In genomic region chr1:161506317-161506716, GRCm38 (mm10) we compare ENCODE assay signal across 29 mouse cellular contexts. TPM values are rescaled to one million over a fixed set of nuclear protein-coding genes. Genes with fewer than 3 reads are reported as not detected.
A peak's percentile ranks its signal among the peaks of the same experiment; 100 is the strongest.
DNase-seq lines count a peak whose midpoint lies in the region; TF ChIP-seq lines count a peak whose summit lies in the region.
"Had no signal": no experiment of that assay in that cellular context is flagged by ENCODE, and none has a peak within 500 bp of the region (broad histone marks: within the 10 kb centered on the region; RNA-seq: fewer than 3 reads in every experiment).

No protein-coding gene starts in this region.

- no peak overlapping the region for H3ac ChIP-seq in myocyte (ENCODE audit: control insufficient read depth, insufficient read length)

- no peaks in the 10 kb centered on the region for H3K27me3 ChIP-seq in myocyte (ENCODE audit: control insufficient read depth, insufficient read depth, insufficient read length)
- H3K27me3 ChIP-seq: forebrain, embryonic 13.5 days; hindbrain, embryonic 12.5 days; limb, embryonic 12.5 days; liver, embryonic 12.5 days had no signal

- H3K36me3 ChIP-seq in myocyte (ENCODE audit: control insufficient read depth, insufficient read depth) = no peaks in the 10 kb centered on the region
- H3K36me3 ChIP-seq: G1E; hindbrain, embryonic 12.5 days; limb, embryonic 12.5 days; liver, embryonic 12.5 days; midbrain, embryonic 10.5 days had no signal

- H3K27ac ChIP-seq in gastrocnemius, adult 2 months = peak overlapping the region; percentile 85
- H3K27ac ChIP-seq: forebrain, embryonic 13.5 days; hindbrain, embryonic 12.5 days; limb, embryonic 12.5 days; liver, embryonic 12.5 days; midbrain, embryonic 10.5 days had no signal

- intact Hi-C loops in gastrocnemius, adult 2 months (cut with DNase I) = no loop called here

- peak overlapping the region; percentile 44 for H3K4me2 ChIP-seq in myocyte (ENCODE audit: low read depth)
- H3K4me2 ChIP-seq: forebrain, embryonic 13.5 days; heart, embryonic 11.5 days; hindbrain, embryonic 12.5 days; limb, embryonic 12.5 days; liver, embryonic 12.5 days; lung, embryonic 14.5 days had no signal

- peak; percentile 18 for DNase-seq in gastrocnemius, adult 2 months
- no peak for DNase-seq in gastrocnemius, postnatal 4 days (ENCODE audit: low spot score in 2 of 2)
- peak; percentile 36 for DNase-seq in 416B (ENCODE audit: low read depth)
- DNase-seq in adipocyte (ENCODE audit: low spot score) = peak; percentile 5
- no peak for DNase-seq in natural killer cell, adult 2 months (ENCODE audit: low spot score in 2 of 2)
- no peak for DNase-seq in layer of hippocampus, postnatal 14 days (ENCODE audit: low spot score in 2 of 2)
- DNase-seq: adrenal gland, postnatal 36 days; cerebellum, adult 2 months; cerebellum, postnatal 36 days; heart, postnatal 10 days; kidney, adult 2 months; kidney, postnatal 10 days; lung, embryonic 14.5 days; lung, postnatal 4 days had no signal

- TF ChIP-seq POLR2A in myocyte (IDR thresholded peaks at IDR 0.05; ENCODE audit: insufficient read length, low read depth) = no peak

- no peaks in the 10 kb centered on the region for H3K79me2 ChIP-seq in myocyte (ENCODE audit: control insufficient read depth, insufficient read depth)

- H3K4me3 ChIP-seq in gastrocnemius, adult 2 months = no peak overlapping the region
- H3K4me3 ChIP-seq in myocyte = no peak overlapping the region
- H3K4me3 ChIP-seq: forebrain, embryonic 13.5 days; hindbrain, embryonic 12.5 days; limb, embryonic 12.5 days; liver, embryonic 12.5 days; midbrain, embryonic 10.5 days had no signal

- no peak for TF ChIP-seq CTCF in gastrocnemius, adult 2 months (IDR thresholded peaks at IDR 0.05)

TF ChIP-seq in myocyte, 11 proteins besides CTCF, POLR2A, EP300 and RAD21:
- no peak for TF ChIP-seq E2F4 (IDR thresholded peaks at IDR 0.05; ENCODE audit: insufficient read depth)
- TF ChIP-seq REST (IDR thresholded peaks at IDR 0.05; ENCODE audit: insufficient read depth, insufficient read length) = no peak
- TF ChIP-seq TCF12 (IDR thresholded peaks at IDR 0.05; ENCODE audit: insufficient read depth, poor library complexity, severe bottlenecking) = no peak
- no peak for TF ChIP-seq POLR2AphosphoS2 (IDR thresholded peaks at IDR 0.05; ENCODE audit: insufficient read length, low read depth)
- TF ChIP-seq SRF (IDR thresholded peaks at IDR 0.05; ENCODE audit: control insufficient read depth, insufficient read length, low read depth) = no peak
- no peak for TF ChIP-seq TCF3 (IDR thresholded peaks at IDR 0.05; ENCODE audit: insufficient read length, low read depth)
- no peak for TF ChIP-seq CEBPB (IDR thresholded peaks at IDR 0.05; ENCODE audit: insufficient read depth, poor library complexity, severe bottlenecking)
- no peak for TF ChIP-seq MAX (IDR thresholded peaks at IDR 0.05; ENCODE audit: low read depth)
- TF ChIP-seq USF1 (IDR thresholded peaks at IDR 0.05; ENCODE audit: low read depth) = no peak
- TF ChIP-seq MYOG (IDR thresholded peaks at IDR 0.05; ENCODE audit: control insufficient read depth in 1 of 3, insufficient read depth in 1 of 3, insufficient read length in 2 of 3, low read depth in 2 of 3) = no peak
- TF ChIP-seq MYOD1 (IDR thresholded peaks at IDR 0.05; ENCODE audit: control insufficient read depth in 1 of 3, insufficient read length in 2 of 3, low read depth in 2 of 3) = no peak

RNA-seq across cellular contexts. Expression of gene Tnfsf18, which starts 11.9 kb away (rescaled TPM):
- total RNA-seq in gastrocnemius, adult 2 months (2021) = not detected
- not detected for total RNA-seq in gastrocnemius, postnatal 4 days (2021)
- 0.02 TPM for polyA plus RNA-seq in myocyte (2012; fragmentation: generic; extraction: Trizol)
- under 1 TPM in 1 of 2 experiments, not detected in 1; 0.16 TPM for total RNA-seq in layer of hippocampus, postnatal 14 days (2021)
- total RNA-seq: G1E; gastrocnemius, postnatal 25 days; heart, postnatal 10 days; layer of hippocampus, adult 8-10 months; left cerebral cortex, adult 8-10 months; midbrain, postnatal 0 days had no signal
- polyA plus RNA-seq: cerebellum, adult 2 months; G1E; hindbrain, embryonic 12.5 days; inflammation-experienced regulatory T-cells, adult 6 months; limb, embryonic 12.5 days; liver, embryonic 12.5 days; midbrain, embryonic 10.5 days; midbrain, postnatal 0 days; neural tube, embryonic 11.5 days; stomach, embryonic 16.5 days had no signal

Comparison
In these comparisons a context has a peak if more than half of its experiments do, and no peak if none do; other contexts are left out.
1. DNase-seq: peak in gastrocnemius, adult 2 months (single experiment), 416B (single experiment) and adipocyte (single experiment); none in gastrocnemius, postnatal 4 days (0 of 2), natural killer cell, adult 2 months (0 of 2) and layer of hippocampus, postnatal 14 days (0 of 2).